Comparison of ENCODE assay signal across 16 mouse cellular contexts in genomic region chr12:117661871-117662270, GRCm38 (mm10).
DNase-seq lines count a peak whose midpoint lies in the region; ATAC-seq and TF ChIP-seq lines count a peak whose summit lies in the region.
"Had no signal": no experiment of that assay in that cellular context is flagged by ENCODE, and none has a peak within 500 bp of the region (broad histone marks: within the 10 kb centered on the region; RNA-seq: fewer than 3 reads in every experiment).

No protein-coding gene starts in this region.

- ATAC-seq in frontal cortex, adult (ENCODE audit: low TSS enrichment): peak; percentile 36; the same call in 1 of the 2 replicates
- ATAC-seq in heart, embryonic 14.5 days (ENCODE audit: insufficient number of reproducible peaks, insufficient read depth, low FRiP score, low read depth): no peak
- no peak for ATAC-seq in liver, postnatal 0 days
- no peak for ATAC-seq in liver, embryonic 12.5 days
- no peak for ATAC-seq in heart, embryonic 15.5 days (replicated peaks; ENCODE audit: insufficient number of reproducible peaks, insufficient read depth, low FRiP score, low read depth)
- ATAC-seq: forebrain, embryonic 16.5 days had no signal

- intact Hi-C loops in heart, postnatal 36 days (cut with DNase I): loop anchor here (5.0 kb wide), 1 partner anchor 165 kb away; no protein-coding TSS in a partner anchor

- no peak for TF ChIP-seq CTCF in liver, postnatal 0 days (IDR thresholded peaks at IDR 0.05; ENCODE audit: low read depth)

- H3K4me2 ChIP-seq in heart, embryonic 14.5 days (ENCODE audit: low read length): peak overlapping the region; percentile 31
- H3K4me2 ChIP-seq in liver, postnatal 0 days (ENCODE audit: low read depth, low read length): peak overlapping the region; percentile 7; the same call in 1 of the 2 replicates
- H3K4me2 ChIP-seq in liver, embryonic 12.5 days: no peak overlapping the region
- peak overlapping the region; percentile 34 for H3K4me2 ChIP-seq in heart, embryonic 15.5 days
- H3K4me2 ChIP-seq: hindbrain, embryonic 15.5 days; liver, embryonic 13.5 days had no signal

- peaks cover 12 to 22% of the 10 kb centered on the region in 2 experiments for H3K4me1 ChIP-seq in heart, embryonic 14.5 days (ENCODE audit: control insufficient read depth in 2 of 2, insufficient read depth in 2 of 2, low read length in 2 of 2)
- no peaks in the 10 kb centered on the region for H3K4me1 ChIP-seq in liver, postnatal 0 days (ENCODE audit: insufficient read depth)
- H3K4me1 ChIP-seq in liver, embryonic 12.5 days: no peaks in the 10 kb centered on the region
- H3K4me1 ChIP-seq in heart, embryonic 15.5 days (replicated peaks): peaks cover 40% of the 10 kb centered on the region
- H3K4me1 ChIP-seq: hindbrain, embryonic 15.5 days; liver, embryonic 13.5 days had no signal

- 43% methylated on average over 6 of the region's 6 CpGs for WGBS in heart, embryonic 14.5 days
- 63% methylated on average over 6 of the region's 6 CpGs for WGBS in liver, postnatal 0 days (ENCODE audit: insufficient replicate concordance)
- WGBS in liver, embryonic 12.5 days (ENCODE audit: insufficient replicate concordance): 59% methylated on average over 6 of the region's 6 CpGs
- 29% methylated on average over 6 of the region's 6 CpGs for WGBS in heart, embryonic 15.5 days

- DNase-seq in frontal cortex, postnatal 10 days (ENCODE audit: low spot score in 2 of 2): no peak
- DNase-seq in heart, postnatal 36 days: no peak
- no peak for DNase-seq in liver, postnatal 0 days
- DNase-seq in ovary, postnatal 14 days (ENCODE audit: low spot score): no peak
- DNase-seq: adrenal gland, postnatal 14 days; cerebellum, adult 9-11 months; embryo, embryonic 11 days; kidney, adult 18-20 months; liver, embryonic 13.5 days; thymus, adult 2 months had no signal

- peak overlapping the region; percentile 23 to 71 for H3K27ac ChIP-seq in heart, embryonic 14.5 days (replicated peaks in 1 of 2; ENCODE audit: control insufficient read depth in 1 of 2, insufficient read depth in 1 of 2, low read depth in 2 of 2, low read length in 2 of 2)
- no peak overlapping the region for H3K27ac ChIP-seq in liver, postnatal 0 days (ENCODE audit: low read depth)
- no peak overlapping the region for H3K27ac ChIP-seq in liver, embryonic 12.5 days
- H3K27ac ChIP-seq in heart, embryonic 15.5 days: peak overlapping the region; percentile 68
- H3K27ac ChIP-seq: hindbrain, embryonic 15.5 days; liver, embryonic 13.5 days had no signal

- no peak for TF ChIP-seq EP300 in liver, postnatal 0 days (IDR thresholded peaks at IDR 0.05; ENCODE audit: low read depth)

- H3K36me3 ChIP-seq in heart, embryonic 14.5 days (ENCODE audit: control insufficient read depth, insufficient read depth, low read length): no peaks in the 10 kb centered on the region
- no peaks in the 10 kb centered on the region for H3K36me3 ChIP-seq in liver, postnatal 0 days (replicated peaks; ENCODE audit: insufficient read depth, low read length)
- no peaks in the 10 kb centered on the region for H3K36me3 ChIP-seq in liver, embryonic 12.5 days
- no peaks in the 10 kb centered on the region for H3K36me3 ChIP-seq in heart, embryonic 15.5 days
- H3K36me3 ChIP-seq: hindbrain, embryonic 15.5 days; liver, embryonic 13.5 days had no signal

- no peaks in the 10 kb centered on the region for H3K27me3 ChIP-seq in heart, embryonic 14.5 days (ENCODE audit: control insufficient read depth, insufficient read depth, low read length)
- H3K27me3 ChIP-seq in liver, postnatal 0 days (ENCODE audit: insufficient read depth, low read length): no peaks in the 10 kb centered on the region
- no peaks in the 10 kb centered on the region for H3K27me3 ChIP-seq in liver, embryonic 12.5 days (replicated peaks)
- H3K27me3 ChIP-seq in heart, embryonic 15.5 days: no peaks in the 10 kb centered on the region
- H3K27me3 ChIP-seq: hindbrain, embryonic 15.5 days; liver, embryonic 13.5 days had no signal

- H3K4me3 ChIP-seq in heart, embryonic 14.5 days (ENCODE audit: control insufficient read depth in 1 of 2, insufficient read depth in 1 of 2, low read depth in 1 of 2, low read length in 2 of 2): no peak overlapping the region; a peak in 1 of 4 replicates
- no peak overlapping the region for H3K4me3 ChIP-seq in liver, postnatal 0 days (ENCODE audit: low read depth, low read length)
- H3K4me3 ChIP-seq in liver, embryonic 12.5 days: no peak overlapping the region
- no peak overlapping the region for H3K4me3 ChIP-seq in heart, embryonic 15.5 days
- H3K4me3 ChIP-seq: hindbrain, embryonic 15.5 days; liver, embryonic 13.5 days had no signal

- H3K9me3 ChIP-seq in heart, embryonic 14.5 days (ENCODE audit: control insufficient read depth, low read length): no peaks in the 10 kb centered on the region
- no peaks in the 10 kb centered on the region for H3K9me3 ChIP-seq in liver, postnatal 0 days (ENCODE audit: low read length)
- no peaks in the 10 kb centered on the region for H3K9me3 ChIP-seq in liver, embryonic 12.5 days (replicated peaks)
- no peaks in the 10 kb centered on the region for H3K9me3 ChIP-seq in heart, embryonic 15.5 days (replicated peaks)
- H3K9me3 ChIP-seq: hindbrain, embryonic 15.5 days; liver, embryonic 13.5 days had no signal

- peak overlapping the region; percentile 51 for H3K9ac ChIP-seq in heart, embryonic 14.5 days (ENCODE audit: low read length)
- H3K9ac ChIP-seq in liver, postnatal 0 days (replicated peaks): no peak overlapping the region
- H3K9ac ChIP-seq in liver, embryonic 12.5 days: no peak overlapping the region
- H3K9ac ChIP-seq in heart, embryonic 15.5 days: no peak overlapping the region
- H3K9ac ChIP-seq: hindbrain, embryonic 15.5 days; liver, embryonic 13.5 days had no signal

Comparison
In these comparisons a context has a peak if more than half of its experiments do, and no peak if none do; other contexts are left out.
1. H3K27ac ChIP-seq: peak in heart, embryonic 14.5 days (2 of 2) and heart, embryonic 15.5 days (single experiment); none in liver, postnatal 0 days (single experiment) and liver, embryonic 12.5 days (single experiment).